Mouse (Mus musculus) thymus, adult 2 months (tissue): ENCODE results near the gene Rbfox3.

Experiments
- CTCF ChIP-seq: fragments of 200-500 bp; IDR thresholded peaks from 2 replicates; pipeline ENCODE4 v1.5.1; 2012; ENCODE audit warnings: mild to moderate bottlenecking, control low read depth, low read length, moderate library complexity, borderline replicate concordance; ENCODE audit not compliant: control insufficient read depth, poor library complexity, insufficient read depth; ENCODE audit errors: extremely low read depth
- POLR2A ChIP-seq: fragments of 200-500 bp; IDR thresholded peaks from 2 replicates; pipeline ENCODE4 v1.6.1; 2012; ENCODE audit warnings: mild to moderate bottlenecking, low read length, control low read depth, moderate library complexity; ENCODE audit not compliant: control insufficient read depth, poor library complexity, insufficient read depth; ENCODE audit errors: extremely low read depth

DNA sequence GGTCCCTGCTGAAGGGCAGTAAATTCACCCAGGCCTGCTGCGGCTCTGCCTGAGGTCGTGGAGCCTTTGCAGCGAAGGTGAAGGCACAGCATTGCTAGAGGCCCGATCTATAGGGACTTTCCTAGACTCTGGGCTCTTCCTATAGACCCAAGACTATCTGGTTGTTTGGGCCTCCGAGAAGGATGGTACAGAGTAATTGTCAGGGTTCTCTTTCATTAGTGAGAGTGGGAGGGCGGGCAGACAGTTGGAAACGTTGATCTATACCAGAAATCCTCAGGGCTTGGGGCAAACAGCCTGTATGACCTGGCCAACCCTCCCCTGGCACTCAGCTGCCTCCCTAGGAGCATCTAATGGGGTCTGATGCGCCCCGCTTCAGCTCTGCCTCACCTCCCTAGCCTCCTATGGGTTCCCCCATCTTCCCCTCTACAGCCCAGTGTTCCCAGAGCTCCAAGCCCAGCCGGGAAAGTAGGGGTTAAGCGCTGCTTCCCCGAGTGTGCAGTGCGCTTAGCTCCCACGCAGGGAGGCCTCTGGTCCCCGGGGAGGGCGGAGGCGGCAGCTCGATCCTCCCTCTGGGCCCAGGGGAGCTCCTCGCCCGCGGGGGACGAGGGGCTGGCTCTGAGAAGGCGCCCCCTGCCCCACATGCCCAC lies 4.5 kb downstream of the Rbfox3 start:
- TF ChIP-seq CTCF, result no peak
- no peak for TF ChIP-seq POLR2A
